In genomic region chr6:120976097-120976496, GRCm38 (mm10) we compare ENCODE assay signal across 26 mouse cellular contexts.
"Had no signal": no experiment of that assay in that cellular context is flagged by ENCODE, and none has a peak within 500 bp of the region (broad histone marks: within the 10 kb centered on the region; RNA-seq: fewer than 3 reads in every experiment).

No protein-coding gene starts in this region.

- H3K9ac ChIP-seq: forebrain, postnatal 0 days; heart, embryonic 13.5 days; heart, embryonic 15.5 days; hindbrain, embryonic 12.5 days; hindbrain, embryonic 15.5 days; kidney, embryonic 15.5 days; limb, embryonic 13.5 days; limb, embryonic 15.5 days; liver, embryonic 12.5 days had no signal

- H3K9me3 ChIP-seq: heart, embryonic 13.5 days; heart, embryonic 15.5 days; hindbrain, embryonic 12.5 days; hindbrain, embryonic 15.5 days; kidney, embryonic 15.5 days; limb, embryonic 13.5 days; limb, embryonic 15.5 days; liver, embryonic 12.5 days had no signal

- H3K27me3 ChIP-seq: heart, embryonic 13.5 days; heart, embryonic 15.5 days; hindbrain, embryonic 12.5 days; hindbrain, embryonic 15.5 days; kidney, embryonic 15.5 days; limb, embryonic 13.5 days; limb, embryonic 15.5 days; liver, embryonic 12.5 days had no signal

- H3K4me3 ChIP-seq: heart, embryonic 13.5 days; heart, embryonic 15.5 days; hindbrain, embryonic 12.5 days; hindbrain, embryonic 15.5 days; kidney, embryonic 15.5 days; limb, embryonic 13.5 days; limb, embryonic 15.5 days; liver, embryonic 12.5 days had no signal

- ATAC-seq: intestine, embryonic 16.5 days; liver, embryonic 12.5 days had no signal

- DNase-seq: forebrain, postnatal 0 days; gastrocnemius, postnatal 10 days; gastrocnemius, postnatal 36 days; heart, adult 18-20 months; heart, postnatal 14 days; heart, postnatal 36 days; kidney, adult 11 months; kidney, adult 2 months; kidney, adult 9 months; kidney, postnatal 14 days; kidney, postnatal 36 days; layer of hippocampus, adult 9-11 months; layer of hippocampus, postnatal 36 days; left cerebral cortex, postnatal 4 days had no signal

- H3K4me2 ChIP-seq: heart, embryonic 11.5 days; heart, embryonic 13.5 days; heart, embryonic 15.5 days; hindbrain, embryonic 12.5 days; hindbrain, embryonic 15.5 days; kidney, embryonic 15.5 days; limb, embryonic 13.5 days; limb, embryonic 15.5 days; liver, embryonic 12.5 days had no signal

- H3K27ac ChIP-seq: heart, embryonic 13.5 days; heart, embryonic 15.5 days; hindbrain, embryonic 12.5 days; hindbrain, embryonic 15.5 days; hindbrain, postnatal 0 days; kidney, embryonic 15.5 days; kidney, postnatal 0 days; limb, embryonic 13.5 days; limb, embryonic 15.5 days; liver, embryonic 12.5 days had no signal
